Mouse (Mus musculus) megakaryocyte, embryonic 14.5 days (primary cell): ENCODE data around the gene Ccdc33.

ENCODE experiments used
- FLI1 ChIP-seq: IDR thresholded peaks from 2 replicates; pipeline ENCODE4 v1.6.1; 2012; ENCODE audit warnings: low read length, inconsistent platforms, mixed read lengths
- GATA1 ChIP-seq: IDR thresholded peaks from 3 replicates; pipeline ENCODE4 v1.6.1; 2012; ENCODE audit warnings: mixed read lengths, low read length, inconsistent platforms, borderline replicate concordance

DNA sequence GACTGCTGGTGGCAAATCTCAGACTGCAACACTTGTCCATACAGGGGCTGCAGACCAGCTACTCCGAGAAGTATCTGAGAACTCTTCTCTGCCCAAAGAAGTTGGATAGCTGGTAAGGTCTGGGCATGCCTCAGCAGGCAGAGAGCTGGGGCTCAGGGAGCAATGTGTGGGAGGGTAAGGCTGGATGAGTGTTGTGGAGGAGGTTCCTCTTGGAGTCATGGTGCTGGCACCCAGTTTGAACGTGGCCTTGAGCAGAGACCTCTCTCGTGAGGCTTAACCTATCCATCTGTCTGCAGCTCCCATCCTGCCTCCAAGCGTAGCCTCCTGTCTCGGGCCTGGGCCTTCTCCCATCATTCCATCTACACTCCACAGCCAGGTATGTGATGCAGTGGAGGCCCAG, 26.8 kb upstream of the Ccdc33 start:
- no peak for TF ChIP-seq GATA1
- no peak for TF ChIP-seq FLI1
